27 mouse cellular contexts compared by ENCODE assay signal in the genomic region with DNA sequence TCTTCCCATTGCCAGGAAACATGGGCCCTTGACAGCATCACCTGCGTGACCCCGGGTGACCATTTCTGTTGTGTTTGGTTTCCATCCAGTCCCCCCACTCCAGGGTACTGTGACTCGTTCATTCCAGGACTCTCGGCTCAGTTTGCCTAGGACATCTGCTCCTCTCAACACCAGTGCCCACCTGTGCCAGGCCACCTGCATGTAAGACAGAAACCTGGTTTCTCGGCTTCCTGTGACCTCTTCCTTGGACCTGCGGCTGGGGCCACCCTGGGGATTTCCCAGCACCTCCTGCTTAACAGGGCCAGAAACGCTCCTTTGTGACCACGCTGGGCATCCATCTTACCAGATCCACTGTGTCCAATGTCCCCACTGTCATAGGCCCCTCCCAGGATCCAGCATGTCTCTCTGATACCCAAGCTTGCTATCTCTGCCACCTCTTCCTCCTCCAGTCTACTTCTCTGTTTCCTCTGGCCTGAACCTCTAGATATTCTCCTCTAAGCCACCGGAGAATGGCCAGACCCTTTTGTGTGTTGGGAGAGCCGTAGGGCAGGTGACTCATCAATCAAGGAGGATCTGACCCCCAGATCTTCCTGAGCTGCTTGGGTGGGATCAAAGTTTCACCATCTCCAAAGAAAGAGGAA. TPM values are rescaled to one million over a fixed set of nuclear protein-coding genes. Genes with fewer than 3 reads are reported as not detected.
DNase-seq lines count a peak whose midpoint lies in the region; ATAC-seq and TF ChIP-seq lines count a peak whose summit lies in the region.
"Had no signal": no experiment of that assay in that cellular context is flagged by ENCODE, and none has a peak within 500 bp of the region (broad histone marks: within the 10 kb centered on the region; RNA-seq: fewer than 3 reads in every experiment).

No protein-coding gene starts in this region.

- 0 out of 2 replicates have a peak overlapping the region, but pooled peaks have one; percentile 59 for H3K9ac ChIP-seq in liver, embryonic 12.5 days
- no peak overlapping the region for H3K9ac ChIP-seq in liver, postnatal 0 days (replicated peaks)
- H3K9ac ChIP-seq in liver, embryonic 15.5 days, result 0 out of 2 replicates have a peak overlapping the region, but pooled peaks have one; percentile 51
- no peak overlapping the region for H3K9ac ChIP-seq in lung, postnatal 0 days (replicated peaks; ENCODE audit: low read depth)
- H3K9ac ChIP-seq: embryonic facial prominence, embryonic 15.5 days; forebrain, embryonic 12.5 days; forebrain, postnatal 0 days; heart, embryonic 15.5 days; limb, embryonic 13.5 days; lung, embryonic 14.5 days; neural tube, embryonic 12.5 days had no signal

- H3K4me2 ChIP-seq in liver, embryonic 12.5 days, result peak overlapping the region; percentile 79
- no peak overlapping the region for H3K4me2 ChIP-seq in liver, postnatal 0 days (ENCODE audit: low read depth, low read length)
- peak overlapping the region; percentile 87; the same call in 1 of the 2 replicates for H3K4me2 ChIP-seq in liver, embryonic 15.5 days
- H3K4me2 ChIP-seq in lung, postnatal 0 days (replicated peaks; ENCODE audit: low read depth, low read length), result no peak overlapping the region
- H3K4me2 ChIP-seq: embryonic facial prominence, embryonic 15.5 days; forebrain, embryonic 12.5 days; heart, embryonic 15.5 days; limb, embryonic 13.5 days; lung, embryonic 14.5 days; neural tube, embryonic 12.5 days had no signal

- H3K27me3 ChIP-seq in liver, embryonic 12.5 days (replicated peaks), result peaks cover 72% of the 10 kb centered on the region
- peaks cover 31% of the 10 kb centered on the region for H3K27me3 ChIP-seq in liver, postnatal 0 days (ENCODE audit: insufficient read depth, low read length)
- H3K27me3 ChIP-seq in thymus, adult 2 months (ENCODE audit: control insufficient read depth, insufficient read depth, low read length), result no peaks in the 10 kb centered on the region
- peaks cover 86% of the 10 kb centered on the region for H3K27me3 ChIP-seq in liver, embryonic 15.5 days
- 0 out of 2 replicates have a peak, but pooled peaks cover 2% of the 10 kb centered on the region for H3K27me3 ChIP-seq in lung, postnatal 0 days (replicated peaks; ENCODE audit: insufficient read depth, low read length)

- DNase-seq in liver, postnatal 0 days, result no peak
- DNase-seq in thymus, postnatal 14 days, result peak; percentile 47
- DNase-seq in thymus, adult 2 months, result no peak
- no peak for DNase-seq in lung, postnatal 0 days (ENCODE audit: low spot score)
- DNase-seq in embryo, embryonic 10.5 days (ENCODE audit: low spot score), result no peak
- DNase-seq in lung, adult 18-20 months, result no peak
- DNase-seq: adrenal gland, postnatal 25 days; cerebellum, adult 11-12 months; cerebellum, postnatal 10 days; forebrain, postnatal 0 days; lung, embryonic 14.5 days; right cerebral cortex, postnatal 4 days; thymus, adult 18-20 months had no signal

- TF ChIP-seq EP300 in liver, postnatal 0 days (IDR thresholded peaks at IDR 0.05; ENCODE audit: low read depth), result no peak
- no peak for TF ChIP-seq EP300 in lung, postnatal 0 days (IDR thresholded peaks at IDR 0.05)

- TF ChIP-seq POLR2A in thymus, adult 2 months (IDR thresholded peaks at IDR 0.05; ENCODE audit: control insufficient read depth, extremely low read depth, insufficient read depth, low read length, poor library complexity), result no peak

- TF ChIP-seq CTCF in liver, postnatal 0 days (IDR thresholded peaks at IDR 0.05; ENCODE audit: low read depth), result no peak
- TF ChIP-seq CTCF in thymus, adult 2 months (IDR thresholded peaks at IDR 0.05; ENCODE audit: borderline replicate concordance, control insufficient read depth, extremely low read depth, insufficient read depth, low read length, poor library complexity), result no peak
- no peak for TF ChIP-seq CTCF in lung, postnatal 0 days (IDR thresholded peaks at IDR 0.05)

- H3K9me3 ChIP-seq in liver, embryonic 12.5 days (replicated peaks), result no peaks in the 10 kb centered on the region
- no peaks in the 10 kb centered on the region for H3K9me3 ChIP-seq in liver, postnatal 0 days (ENCODE audit: low read length)
- H3K9me3 ChIP-seq in liver, embryonic 15.5 days (replicated peaks), result no peaks in the 10 kb centered on the region
- no peaks in the 10 kb centered on the region for H3K9me3 ChIP-seq in lung, postnatal 0 days (ENCODE audit: low read length)
- H3K9me3 ChIP-seq: embryonic facial prominence, embryonic 10.5 days; embryonic facial prominence, embryonic 15.5 days; forebrain, embryonic 12.5 days; heart, embryonic 10.5 days; heart, embryonic 15.5 days; limb, embryonic 13.5 days; neural tube, embryonic 12.5 days had no signal

- H3K36me3 ChIP-seq in liver, embryonic 12.5 days, result no peaks in the 10 kb centered on the region
- H3K36me3 ChIP-seq in liver, postnatal 0 days (replicated peaks; ENCODE audit: insufficient read depth, low read length), result no peaks in the 10 kb centered on the region
- H3K36me3 ChIP-seq in thymus, adult 2 months (ENCODE audit: control insufficient read depth, insufficient read depth, low read length), result no peaks in the 10 kb centered on the region
- no peaks in the 10 kb centered on the region for H3K36me3 ChIP-seq in liver, embryonic 15.5 days (replicated peaks)
- H3K36me3 ChIP-seq in lung, postnatal 0 days (ENCODE audit: insufficient read depth, low read length), result no peaks in the 10 kb centered on the region
- H3K36me3 ChIP-seq: embryonic facial prominence, embryonic 10.5 days; embryonic facial prominence, embryonic 15.5 days; forebrain, embryonic 12.5 days; heart, embryonic 10.5 days; heart, embryonic 15.5 days; limb, embryonic 13.5 days; neural tube, embryonic 12.5 days had no signal

- H3K27ac ChIP-seq in liver, embryonic 12.5 days, result no peak overlapping the region
- H3K27ac ChIP-seq in liver, postnatal 0 days (ENCODE audit: low read depth), result no peak overlapping the region
- H3K27ac ChIP-seq in thymus, adult 2 months (ENCODE audit: control insufficient read depth, insufficient read depth, low read length), result no peak overlapping the region
- peak overlapping the region; percentile 99 for H3K27ac ChIP-seq in liver, embryonic 15.5 days (replicated peaks)
- no peak overlapping the region for H3K27ac ChIP-seq in lung, postnatal 0 days (ENCODE audit: low read length)
- H3K27ac ChIP-seq: embryonic facial prominence, embryonic 10.5 days; embryonic facial prominence, embryonic 15.5 days; forebrain, embryonic 12.5 days; heart, embryonic 15.5 days; layer of hippocampus, adult 2 months; limb, embryonic 13.5 days; neural tube, embryonic 12.5 days; stomach, postnatal 0 days had no signal

- peaks cover 68% of the 10 kb centered on the region for H3K4me1 ChIP-seq in liver, embryonic 12.5 days
- H3K4me1 ChIP-seq in liver, postnatal 0 days (ENCODE audit: insufficient read depth), result peaks cover 48% of the 10 kb centered on the region
- H3K4me1 ChIP-seq in thymus, adult 2 months (replicated peaks; ENCODE audit: control insufficient read depth, insufficient read depth, low read length), result peaks cover 87% of the 10 kb centered on the region
- peaks cover 64% of the 10 kb centered on the region for H3K4me1 ChIP-seq in liver, embryonic 15.5 days (replicated peaks)
- 0 out of 2 replicates have a peak, but pooled peaks cover 4% of the 10 kb centered on the region for H3K4me1 ChIP-seq in lung, postnatal 0 days (ENCODE audit: insufficient read depth, low read depth, low read length)

- ATAC-seq in liver, embryonic 12.5 days, result no peak
- no peak for ATAC-seq in liver, postnatal 0 days
- ATAC-seq in liver, embryonic 15.5 days (ENCODE audit: insufficient read depth), result no peak
- no peak for ATAC-seq in lung, postnatal 0 days
- ATAC-seq: forebrain, postnatal 0 days; hindbrain, embryonic 16.5 days; midbrain, embryonic 16.5 days had no signal

- WGBS in liver, embryonic 12.5 days (ENCODE audit: insufficient replicate concordance), result 59% methylated on average over 10 of the region's 10 CpGs
- WGBS in liver, postnatal 0 days (ENCODE audit: insufficient replicate concordance), result 72% methylated on average over 10 of the region's 10 CpGs
- WGBS in thymus, adult 2 months, result 53% methylated on average over 10 of the region's 10 CpGs
- WGBS in liver, embryonic 15.5 days (ENCODE audit: insufficient replicate concordance), result 59% methylated on average over 10 of the region's 10 CpGs
- WGBS in lung, postnatal 0 days, result 81% methylated on average over 10 of the region's 10 CpGs

- no peak overlapping the region for H3K4me3 ChIP-seq in liver, embryonic 12.5 days
- H3K4me3 ChIP-seq in liver, postnatal 0 days (ENCODE audit: low read depth, low read length), result no peak overlapping the region
- no peak overlapping the region for H3K4me3 ChIP-seq in thymus, adult 2 months (ENCODE audit: control insufficient read depth, insufficient read depth, low read length)
- no peak overlapping the region for H3K4me3 ChIP-seq in liver, embryonic 15.5 days (replicated peaks)
- H3K4me3 ChIP-seq in lung, postnatal 0 days (ENCODE audit: low read depth, low read length), result no peak overlapping the region
- H3K4me3 ChIP-seq: embryonic facial prominence, embryonic 10.5 days; embryonic facial prominence, embryonic 15.5 days; forebrain, embryonic 12.5 days; heart, embryonic 10.5 days; heart, embryonic 15.5 days; layer of hippocampus, adult 2 months; limb, embryonic 13.5 days; myocyte; neural tube, embryonic 12.5 days had no signal

RNA-seq across cellular contexts. Expression of gene Cbfa2t3, which starts 19.1 kb away (rescaled TPM):
- 7.7 and 8.0 TPM in 2 replicates for polyA plus RNA-seq in liver, embryonic 12.5 days (2016; fragmentation: Nextera tagmentation; extraction: Ambion mirVana)
- 2.1 and 2.4 TPM in 2 replicates for polyA plus RNA-seq in liver, postnatal 0 days (2015; fragmentation: Nextera tagmentation; extraction: Ambion mirVana)
- polyA plus RNA-seq in thymus, adult 2 months (2012; rRNA removed), result 62.3 and 76.8 TPM in 2 replicates
- polyA plus RNA-seq in liver, embryonic 15.5 days (2015; fragmentation: Nextera tagmentation; extraction: Ambion mirVana), result 3.5 and 3.6 TPM in 2 replicates
- 15.0 and 17.0 TPM in 2 replicates for polyA plus RNA-seq in lung, postnatal 0 days (2015; fragmentation: Nextera tagmentation; extraction: Ambion mirVana)

RNA-seq across cellular contexts. Expression of gene Acsf3, which starts 57.3 kb away (rescaled TPM):
- 10.8 and 11.3 TPM in 2 replicates for polyA plus RNA-seq in liver, embryonic 12.5 days (2016; fragmentation: Nextera tagmentation; extraction: Ambion mirVana)
- 9.6 and 10.7 TPM in 2 replicates for polyA plus RNA-seq in liver, postnatal 0 days (2015; fragmentation: Nextera tagmentation; extraction: Ambion mirVana)
- polyA plus RNA-seq in thymus, adult 2 months (2012; rRNA removed), result 17.5 and 19.6 TPM in 2 replicates
- polyA plus RNA-seq in liver, embryonic 15.5 days (2015; fragmentation: Nextera tagmentation; extraction: Ambion mirVana), result 8.3 and 9.9 TPM in 2 replicates
- polyA plus RNA-seq in lung, postnatal 0 days (2015; fragmentation: Nextera tagmentation; extraction: Ambion mirVana), result 10.9 TPM in 2 replicates

Comparison
In these comparisons a context has a peak if more than half of its experiments do, and no peak if none do; other contexts are left out.
1. H3K4me2 ChIP-seq: peak in liver, embryonic 12.5 days (single experiment) and liver, embryonic 15.5 days (single experiment); none in liver, postnatal 0 days (single experiment) and lung, postnatal 0 days (single experiment).
2. H3K9ac ChIP-seq: peak in liver, embryonic 12.5 days (single experiment) and liver, embryonic 15.5 days (single experiment); none in liver, postnatal 0 days (single experiment) and lung, postnatal 0 days (single experiment).